Mouse (Mus musculus) spleen, adult 2 months (tissue): ENCODE data around the gene Cacna1e. TPM values are rescaled to one million over a fixed set of nuclear protein-coding genes. Genes with fewer than 3 reads are reported as not detected.
A peak's percentile ranks its signal among the peaks of the same experiment; 100 is the strongest.

Source experiments
- DNase-seq, 2 experiments: peaks; one replicate each; pipeline versions ENCODE4 v3.0.0 to v3.0.0-alpha.2; 2012 to 2021; ENCODE audit warnings: low spot score in 2 of 2, low read depth in 1 of 2
- H3K27ac ChIP-seq: fragments of 200-500 bp; 2 replicates; pipeline ENCODE4 v1.5.1; 2012; ENCODE audit warnings: low read length, inconsistent platforms; ENCODE audit not compliant: insufficient read depth
- H3K27me3 ChIP-seq: fragments of 200-500 bp; 2 replicates; pipeline ENCODE4 v1.6.1; 2012; ENCODE audit warnings: mild to moderate bottlenecking, moderate library complexity, low read length, inconsistent platforms; ENCODE audit not compliant: control insufficient read depth, insufficient read depth
- H3K36me3 ChIP-seq: fragments of 200-500 bp; 2 replicates; pipeline ENCODE4 v1.6.1; 2012; ENCODE audit warnings: mild to moderate bottlenecking, low read length, inconsistent platforms; ENCODE audit not compliant: control insufficient read depth, insufficient read depth
- H3K4me1 ChIP-seq: fragments of 200-500 bp; 2 replicates; pipeline ENCODE4 v1.6.1; 2011; ENCODE audit warnings: inconsistent platforms; ENCODE audit not compliant: control insufficient read depth, insufficient read depth, insufficient read length
- H3K4me3 ChIP-seq: fragments of 200-500 bp; 2 replicates; pipeline ENCODE4 v1.5.1; 2011; ENCODE audit warnings: mild to moderate bottlenecking, inconsistent platforms; ENCODE audit not compliant: insufficient read depth, insufficient read length; ENCODE audit errors: extremely low read depth
- CTCF ChIP-seq: fragments of 200-500 bp; IDR thresholded peaks from 2 replicates; pipeline ENCODE4 v1.5.1; 2011; ENCODE audit warnings: mild to moderate bottlenecking, inconsistent platforms; ENCODE audit not compliant: insufficient read depth, insufficient read length, insufficient replicate concordance; ENCODE audit errors: extremely low read depth
- POLR2A ChIP-seq: fragments of 200-500 bp; IDR thresholded peaks from 2 replicates; pipeline ENCODE4 v1.6.1; 2011; ENCODE audit warnings: low read depth, low read length, inconsistent platforms
- WGBS: fragments of 180-500 bp; shearing (Covaris S2); methylation state at CpG from one replicate; pipeline ENCODE4 v1.1.7; 2018; 5-methylcytosine and 5-hydroxymethylcytosine counted together
- polyA plus RNA-seq: library from polyadenylated mRNA; depleted of rRNA; stranded (reverse); fragments of >200 nt; gene quantifications from 2 replicates; pipeline ENCODE4 v1.2.3, GENCODE M21; 2012

Cacna1e gene
- polyA plus RNA-seq, 1 experiment = 7.0 TPM

DNA sequence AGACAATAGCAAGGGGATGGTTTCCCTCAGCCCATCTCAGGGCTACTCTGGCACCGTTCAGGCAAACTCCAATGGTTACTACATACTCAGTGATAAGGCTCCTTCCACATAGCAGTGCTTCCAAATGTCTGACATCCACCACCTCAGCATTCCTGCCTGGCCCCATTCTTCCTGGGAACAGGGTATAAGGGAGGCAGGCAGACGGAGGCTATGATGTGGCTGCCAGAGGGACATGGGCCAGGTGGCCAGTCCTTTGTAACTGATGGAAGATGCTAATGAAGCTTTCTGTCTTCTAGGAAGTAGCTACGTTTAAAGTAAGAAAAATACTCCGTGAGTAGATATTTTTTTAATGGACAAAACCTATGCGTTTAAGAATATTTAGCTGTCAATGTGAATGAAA is 3.7 kb upstream of the Cacna1e start:
- no peak for DNase-seq
- no peaks in the 10 kb centered on the region for H3K36me3 ChIP-seq
- H3K4me1 ChIP-seq = no peaks in the 10 kb centered on the region
- no peak overlapping the region for H3K27ac ChIP-seq
- TF ChIP-seq CTCF = no peak
- TF ChIP-seq POLR2A = no peak
- 78% methylated on average over 5 of the region's 5 CpGs for WGBS
- H3K27me3 ChIP-seq = peaks cover 2% of the 10 kb centered on the region; the same call in 1 of the 2 replicates
- no peak overlapping the region for H3K4me3 ChIP-seq

DNA sequence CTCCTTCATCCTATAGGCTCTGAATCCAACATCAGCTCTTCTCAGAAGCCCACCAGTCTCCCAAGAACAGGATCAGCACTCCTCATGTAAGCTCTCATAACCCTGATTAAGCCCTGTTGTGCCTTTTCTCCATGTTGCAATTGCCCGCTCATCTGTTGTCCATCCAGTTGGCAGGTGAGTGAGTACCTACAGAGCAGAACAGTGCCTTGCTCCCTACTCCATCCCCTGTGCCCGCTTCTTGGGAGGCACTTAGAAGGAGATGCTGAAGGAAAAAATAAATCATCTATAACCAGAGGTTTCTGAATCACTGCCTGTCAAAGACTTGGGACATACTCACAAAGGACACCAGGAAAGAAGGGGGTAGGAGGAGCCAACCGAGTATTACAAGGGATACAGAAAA is 3.2 kb upstream of the Cacna1e start:
- no peaks in the 10 kb centered on the region for H3K4me1 ChIP-seq
- no peak for DNase-seq
- peaks cover 2% of the 10 kb centered on the region; the same call in 1 of the 2 replicates for H3K27me3 ChIP-seq
- no peak for TF ChIP-seq CTCF
- no peak for TF ChIP-seq POLR2A
- no peak overlapping the region for H3K4me3 ChIP-seq
- 81% methylated on average over 3 of the region's 3 CpGs for WGBS
- no peaks in the 10 kb centered on the region for H3K36me3 ChIP-seq
- no peak overlapping the region for H3K27ac ChIP-seq

DNA sequence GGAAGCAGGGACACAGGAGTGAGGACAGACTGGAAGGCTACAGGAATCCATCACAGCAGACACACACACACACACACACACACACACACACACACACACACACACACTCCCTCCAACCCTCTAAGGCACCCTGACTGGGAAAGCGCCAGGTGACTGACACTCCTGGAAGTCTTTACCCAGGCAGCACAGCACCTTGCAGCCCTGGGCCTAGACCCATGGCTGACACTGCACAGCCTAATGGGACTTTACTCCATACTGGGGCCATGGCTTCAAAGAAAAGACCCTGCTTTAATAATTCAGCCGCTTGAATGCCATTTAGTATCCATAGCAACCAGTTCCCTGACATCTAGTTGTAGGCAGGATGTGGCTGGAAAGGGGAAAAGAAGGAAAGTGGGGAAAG is 2.3 kb upstream of the Cacna1e start:
- no peak for DNase-seq
- no peak for TF ChIP-seq CTCF
- no peak for TF ChIP-seq POLR2A
- Histone ChIP-seq H3K4me3 (no peak overlapping the region), H3K4me1 (no peaks in the 10 kb centered on the region), H3K36me3 (no peaks in the 10 kb centered on the region), H3K27ac (no peak overlapping the region), H3K27me3 (peaks cover 2% of the 10 kb centered on the region; the same call in 1 of the 2 replicates)
- WGBS = 78% methylated on average over 2 of the region's 2 CpGs

DNA sequence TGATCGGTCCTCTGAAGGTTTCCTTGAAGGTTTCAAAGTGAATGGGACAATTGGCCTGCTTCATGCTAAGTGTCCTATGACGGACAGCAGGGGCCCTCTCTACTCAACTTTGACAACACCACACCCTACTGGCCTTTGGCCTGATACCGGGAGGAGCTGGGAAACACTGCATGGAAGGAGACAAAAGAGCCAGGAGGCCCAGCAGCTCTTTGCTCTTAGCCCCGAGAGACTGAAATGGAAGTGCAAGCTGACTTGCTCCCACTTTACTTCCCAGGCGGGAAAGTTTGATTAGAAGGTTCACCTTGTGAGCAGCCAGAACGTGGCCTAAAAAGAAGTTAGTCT is 877 bp upstream of the Cacna1e start:
- Histone ChIP-seq H3K27me3 (peaks cover 2% of the 10 kb centered on the region; the same call in 1 of the 2 replicates), H3K4me3 (no peak overlapping the region), H3K36me3 (no peaks in the 10 kb centered on the region), H3K27ac (no peak overlapping the region), H3K4me1 (no peaks in the 10 kb centered on the region)
- 69% methylated on average over 6 of the region's 6 CpGs for WGBS
- TF ChIP-seq CTCF = peak; percentile 1; the same call in 1 of the 2 replicates
- TF ChIP-seq POLR2A = no peak
- DNase-seq = peak in 1 of 2 experiments; percentile 22

DNA sequence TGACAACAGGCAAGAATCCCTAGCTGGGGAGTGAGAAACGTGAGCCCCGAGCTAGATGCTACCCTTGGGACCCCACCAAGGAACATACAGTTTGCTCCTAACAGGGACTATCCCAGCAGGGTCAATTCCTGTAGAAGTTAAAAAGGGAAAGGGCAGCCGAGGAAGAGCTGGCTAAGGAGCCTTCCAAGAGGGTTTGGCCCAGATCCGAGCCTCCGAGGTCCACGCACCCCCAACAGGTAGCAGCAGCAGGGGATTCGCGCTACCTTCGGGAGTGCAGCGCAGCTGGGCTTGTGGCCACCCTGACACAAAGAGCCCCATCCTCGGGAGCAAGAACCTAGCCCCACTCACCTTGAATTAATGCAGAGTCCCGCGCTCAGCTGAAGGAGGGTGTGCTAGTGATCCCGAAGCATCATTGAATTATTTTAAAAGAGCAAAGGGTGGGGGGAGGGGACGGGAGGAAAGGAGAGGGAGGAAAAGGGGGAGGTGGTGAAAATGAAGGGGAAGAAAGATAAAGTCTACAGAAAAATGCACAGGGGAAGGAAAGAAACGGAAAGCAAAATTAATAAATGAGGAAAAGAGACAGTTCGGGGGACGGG is 607 bp downstream of the Cacna1e start:
- peak overlapping the region; percentile 59 for H3K4me3 ChIP-seq
- H3K27me3 ChIP-seq = peaks cover 2% of the 10 kb centered on the region; the same call in 1 of the 2 replicates
- TF ChIP-seq CTCF = no peak
- TF ChIP-seq POLR2A = no peak
- no peaks in the 10 kb centered on the region for H3K4me1 ChIP-seq
- H3K27ac ChIP-seq = no peak overlapping the region
- no peak for DNase-seq
- WGBS = 9% methylated on average over 18 of the region's 18 CpGs
- no peaks in the 10 kb centered on the region for H3K36me3 ChIP-seq

DNA sequence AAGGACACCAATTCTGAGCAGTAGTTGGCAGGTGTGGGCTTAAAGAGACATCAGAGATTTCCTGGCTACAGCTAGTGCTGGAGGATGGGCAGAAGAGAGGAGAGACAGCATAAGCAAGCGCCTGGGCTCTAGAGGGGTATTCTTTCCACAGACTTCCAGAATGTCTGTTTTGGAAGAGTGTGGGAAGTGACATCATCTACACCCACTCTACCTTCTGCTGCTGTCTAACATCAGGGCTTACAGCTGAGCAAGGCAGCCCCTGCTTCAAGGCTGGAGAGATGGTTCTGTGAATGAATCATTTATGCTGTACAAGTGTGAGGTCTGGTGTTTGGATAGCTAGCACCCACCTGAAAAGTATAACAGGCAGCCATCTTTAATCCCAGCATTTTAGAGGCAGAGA is 18.3 kb downstream of the Cacna1e start:
- TF ChIP-seq CTCF (no peak), POLR2A (no peak)
- Histone ChIP-seq H3K36me3 (no peaks in the 10 kb centered on the region; the same call in 1 of the 2 replicates), H3K4me3 (no peak overlapping the region), H3K27me3 (no peaks in the 10 kb centered on the region), H3K27ac (no peak overlapping the region), H3K4me1 (peaks cover 2% of the 10 kb centered on the region; the same call in 1 of the 2 replicates)
- no peak for DNase-seq
- 76% methylated on average over 1 of the region's 1 CpGs for WGBS

DNA sequence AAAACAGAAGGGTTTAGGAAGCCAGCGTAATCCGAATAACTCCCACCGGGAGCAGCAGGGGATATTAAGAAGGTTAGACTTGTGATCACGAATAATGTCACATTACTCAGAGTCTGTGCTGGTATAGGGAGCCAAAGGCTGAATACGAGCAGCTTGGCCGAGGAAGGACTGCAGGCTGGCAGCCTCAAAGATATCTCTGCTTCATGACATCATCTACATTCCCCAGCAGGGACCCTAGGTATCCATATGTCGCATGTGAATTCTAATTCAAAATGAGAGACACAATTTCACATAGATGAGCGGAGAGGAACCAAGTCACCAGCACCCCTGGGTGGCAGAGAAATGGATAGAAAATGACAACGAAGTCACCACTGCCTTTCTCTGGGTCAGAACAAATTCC is 22.9 kb downstream of the Cacna1e start:
- Histone ChIP-seq H3K27me3 (no peaks in the 10 kb centered on the region), H3K36me3 (no peaks in the 10 kb centered on the region; the same call in 1 of the 2 replicates), H3K27ac (no peak overlapping the region), H3K4me3 (no peak overlapping the region), H3K4me1 (no peaks in the 10 kb centered on the region)
- TF ChIP-seq POLR2A (no peak), CTCF (no peak)
- no peak for DNase-seq
- 90% methylated on average over 9 of the region's 9 CpGs for WGBS
